8 mouse cellular contexts compared by ENCODE assay signal in genomic region chr16:91484808-91485700, GRCm38 (mm10). TPM values are rescaled to one million over a fixed set of nuclear protein-coding genes. Genes with fewer than 3 reads are reported as not detected.
DNase-seq lines count a peak whose midpoint lies in the region; ATAC-seq lines count a peak whose summit lies in the region.

Gene Ifnar1, plus strand, starts transcription at chr16:91485238.

- H3K27me3 ChIP-seq in hindbrain, embryonic 15.5 days, result no peaks in the 10 kb centered on the region

- no peaks in the 10 kb centered on the region for H3K9me3 ChIP-seq in hindbrain, embryonic 15.5 days

- peaks cover 36% of the 10 kb centered on the region for H3K4me1 ChIP-seq in hindbrain, embryonic 15.5 days (replicated peaks)

- peak within 1 kb of the TSS; percentile 63 for H3K4me2 ChIP-seq in hindbrain, embryonic 15.5 days

- H3K36me3 ChIP-seq in hindbrain, embryonic 15.5 days, result peaks cover 6% of the 10 kb centered on the region

- peak; percentile 99 for ATAC-seq in hindbrain, embryonic 15.5 days (ENCODE audit: low FRiP score, low read depth)

- under 1% methylated on average over 57 of the region's 68 CpGs for WGBS in hindbrain, embryonic 15.5 days

- H3K27ac ChIP-seq in hindbrain, embryonic 15.5 days (replicated peaks), result peak within 1 kb of the TSS; percentile 96

- H3K9ac ChIP-seq in hindbrain, embryonic 15.5 days, result peak within 1 kb of the TSS; percentile 99

- peak within 1 kb of the TSS; percentile 98 for H3K4me3 ChIP-seq in hindbrain, embryonic 15.5 days

- DNase-seq in T-cell, adult 2 months (ENCODE audit: low spot score), result peak; percentile 99
- DNase-seq in cerebellum, postnatal 36 days, result peak; percentile 97 to 99
- DNase-seq in frontal cortex, postnatal 36 days (ENCODE audit: low spot score in 2 of 2), result peak; percentile 95 to 98
- peak; percentile 97 for DNase-seq in left cerebral cortex, adult 11 months (ENCODE audit: low spot score)
- peak; percentile 100 for DNase-seq in lung, postnatal 4 days
- DNase-seq in retina, postnatal 7 days (ENCODE audit: low read depth, low spot score), result peak; percentile 96
- DNase-seq in urinary bladder, adult 2 months (ENCODE audit: low spot score), result peak; percentile 94

RNA-seq across cellular contexts. Expression of gene Ifnar1, which starts in this region (rescaled TPM):
- polyA plus RNA-seq in hindbrain, embryonic 15.5 days (2015; fragmentation: Nextera tagmentation; extraction: Ambion mirVana), result 48.3 and 51.4 TPM in 2 replicates
- 30.8 and 33.2 TPM in 2 replicates for polyA plus RNA-seq in urinary bladder, adult 2 months (2012; rRNA removed)

Comparison
In these comparisons a context has a peak if more than half of its experiments do, and no peak if none do; other contexts are left out.
1. Peak in every context shown above with its lines: DNase-seq, ATAC-seq, H3K4me3 ChIP-seq and H3K27ac ChIP-seq.